Mouse (Mus musculus) erythroblast, embryonic 14.5 days (primary cell): ENCODE results near the gene Dqx1.

Source experiments
- GATA1 ChIP-seq: IDR thresholded peaks from 2 replicates; pipeline ENCODE4 v1.6.1; 2012; ENCODE audit warnings: low read length, inconsistent platforms, mixed read lengths
- TAL1 ChIP-seq: IDR thresholded peaks from 3 replicates; pipeline ENCODE4 v1.6.1; 2012; ENCODE audit warnings: low read length, inconsistent platforms, mixed read lengths

DNA sequence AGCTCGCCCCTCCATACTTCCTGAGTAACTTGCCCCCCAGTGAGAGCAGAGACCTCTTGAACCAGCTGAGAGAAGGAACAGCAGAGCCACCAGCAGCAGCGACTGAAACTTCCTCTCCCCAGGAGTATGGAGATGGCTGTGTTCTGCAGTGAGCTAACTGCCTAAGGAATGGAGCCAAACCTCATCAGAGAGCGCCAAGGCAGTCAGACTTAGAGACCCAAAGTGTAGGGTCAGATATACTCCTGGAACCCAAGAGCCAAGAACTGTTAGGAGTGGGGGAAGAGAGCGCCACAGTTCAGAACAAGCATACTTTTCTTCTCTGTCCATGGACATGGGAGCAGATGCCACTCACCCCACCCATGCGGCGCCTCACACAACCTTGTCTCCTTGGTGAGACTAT is 8.8 kb downstream of the Dqx1 start:
- TF ChIP-seq GATA1 (no peak), TAL1 (no peak)
